Mouse (Mus musculus) CH12.LX (cell line): ENCODE results near the gene Mdfic. TPM values are rescaled to one million over a fixed set of nuclear protein-coding genes. Genes with fewer than 3 reads are reported as not detected.

Experiments used
- DNase-seq: peaks from one replicate; pipeline ENCODE4 v3.0.0-alpha.2; 2013; ENCODE audit errors: extremely low read depth
- H3K27ac ChIP-seq: 2 replicates; pipeline ENCODE4 v1.5.1; 2012; ENCODE audit warnings: low read depth, mild to moderate bottlenecking, control low read depth, moderate library complexity; ENCODE audit not compliant: insufficient read depth
- H3K27me3 ChIP-seq: replicated peaks from 2 replicates; pipeline ENCODE3; 2012; ENCODE audit warnings: inconsistent platforms
- H3K36me3 ChIP-seq, 2 experiments: replicated peaks in 1 of 2; 2 replicates each; pipeline versions ENCODE3 to v1.6.1; 2012; ENCODE audit warnings: inconsistent platforms in 1 of 2, low read length in 1 of 2, mild to moderate bottlenecking in 1 of 2, mixed read lengths in 1 of 2, moderate library complexity in 1 of 2; ENCODE audit not compliant: control insufficient read depth in 1 of 2, insufficient read depth in 1 of 2
- H3K4me1 ChIP-seq, 2 experiments: 2 replicates each; pipeline ENCODE4 v1.6.1; 2012; ENCODE audit warnings: inconsistent platforms in 1 of 2, moderate library complexity in 1 of 2; ENCODE audit not compliant: insufficient read depth in 2 of 2, control insufficient read depth in 1 of 2
- H3K4me2 ChIP-seq: 2 replicates; pipeline ENCODE4 v1.6.1; 2012; ENCODE audit warnings: low read depth, mild to moderate bottlenecking, control low read depth; ENCODE audit not compliant: poor library complexity, insufficient read depth, severe bottlenecking
- H3K4me3 ChIP-seq, 3 experiments: fragments of 150-350 bp in 1 of 3; sonication (generic) in 1 of 3; replicated peaks in 1 of 3; 2 replicates each; pipeline versions ENCODE3 to v1.5.1; 2011 to 2012; ENCODE audit warnings: low read depth in 2 of 3, low read length in 2 of 3, mild to moderate bottlenecking in 2 of 3, moderate library complexity in 2 of 3, control low read depth in 1 of 3, improper control_type of control experiment in 1 of 3, inconsistent platforms in 1 of 3, mixed read lengths in 1 of 3; ENCODE audit not compliant: poor library complexity in 1 of 3
- H3K79me2 ChIP-seq: replicated peaks from 2 replicates; pipeline ENCODE4 v1.6.1; 2012; ENCODE audit warnings: mild to moderate bottlenecking, moderate library complexity; ENCODE audit not compliant: control insufficient read depth, poor library complexity, insufficient read depth, severe bottlenecking; ENCODE audit errors: extremely low read depth
- H3K9ac ChIP-seq: 2 replicates; pipeline ENCODE4 v1.6.1; 2012; ENCODE audit warnings: low read depth, mild to moderate bottlenecking, control low read depth, moderate library complexity; ENCODE audit not compliant: insufficient read depth
- H3K9me3 ChIP-seq: replicated peaks from 2 replicates; pipeline ENCODE3; 2012; ENCODE audit warnings: low read length, inconsistent platforms, mixed read lengths
- BHLHE40 ChIP-seq: IDR thresholded peaks from 2 replicates; pipeline ENCODE4 v1.6.1; 2011; ENCODE audit warnings: mild to moderate bottlenecking, low read depth, low read length, improper control_type of control experiment
- CHD1 ChIP-seq: IDR thresholded peaks from 2 replicates; pipeline ENCODE4 v1.6.1; 2012; ENCODE audit warnings: low read depth, low read length, improper control_type of control experiment, inconsistent platforms
- CHD2 ChIP-seq: IDR thresholded peaks from 2 replicates; pipeline ENCODE4 v1.6.1; 2011; ENCODE audit warnings: low read length, improper control_type of control experiment
- CTCF ChIP-seq, 2 experiments: IDR thresholded peaks in 1 of 2; conservative IDR thresholded peaks in 1 of 2; 2 replicates each; pipeline ENCODE4 v1.5.1; 2011 to 2012; ENCODE audit warnings: low read depth in 2 of 2, low read length in 2 of 2, improper control_type of control experiment in 1 of 2, inconsistent platforms in 1 of 2, mild to moderate bottlenecking in 1 of 2, moderate library complexity in 1 of 2
- E2F4 ChIP-seq: IDR thresholded peaks from 2 replicates; pipeline ENCODE4 v1.6.1; 2011; ENCODE audit warnings: low read depth, low read length, improper control_type of control experiment; ENCODE audit not compliant: insufficient replicate concordance
- ELF1 ChIP-seq: IDR thresholded peaks from 2 replicates; pipeline ENCODE4 v1.6.1; 2014; ENCODE audit warnings: low read depth, mild to moderate bottlenecking, inconsistent platforms, low read length, improper control_type of control experiment
- EP300 ChIP-seq: IDR thresholded peaks from 2 replicates; pipeline ENCODE4 v1.6.1; 2011; ENCODE audit warnings: low read length, improper control_type of control experiment
- ETS1 ChIP-seq: conservative IDR thresholded peaks from 2 replicates; pipeline ENCODE4 v1.6.1; 2012; ENCODE audit warnings: low read depth, mild to moderate bottlenecking, inconsistent platforms, low read length, improper control_type of control experiment, moderate library complexity
- GABPA ChIP-seq: IDR thresholded peaks from 2 replicates; pipeline ENCODE4 v1.6.1; 2012; ENCODE audit warnings: low read depth, low read length, improper control_type of control experiment, inconsistent platforms; ENCODE audit not compliant: insufficient replicate concordance
- HCFC1 ChIP-seq: IDR thresholded peaks from 2 replicates; pipeline ENCODE4 v1.6.1; 2012; ENCODE audit warnings: low read depth, mild to moderate bottlenecking, inconsistent platforms, low read length, improper control_type of control experiment
- IRF4 ChIP-seq: IDR thresholded peaks from 2 replicates; pipeline ENCODE4 v1.6.1; 2014; ENCODE audit warnings: low read depth, mild to moderate bottlenecking, inconsistent platforms, low read length, improper control_type of control experiment
- JUN ChIP-seq: IDR thresholded peaks from 2 replicates; pipeline ENCODE4 v1.6.1; 2011; ENCODE audit warnings: low read depth, mild to moderate bottlenecking, low read length, improper control_type of control experiment, moderate library complexity; ENCODE audit not compliant: insufficient read depth
- JUND ChIP-seq: conservative IDR thresholded peaks from 2 replicates; pipeline ENCODE4 v1.6.1; 2011; ENCODE audit warnings: low read depth, low read length, improper control_type of control experiment
- KAT2A ChIP-seq: IDR thresholded peaks from 2 replicates; pipeline ENCODE4 v1.6.1; 2012; ENCODE audit warnings: low read length, improper control_type of control experiment, inconsistent platforms; ENCODE audit not compliant: insufficient replicate concordance
- MAFK ChIP-seq: IDR thresholded peaks from 2 replicates; pipeline ENCODE4 v1.6.1; 2011; ENCODE audit warnings: low read length, improper control_type of control experiment; ENCODE audit not compliant: insufficient replicate concordance
- MAX ChIP-seq: IDR thresholded peaks from 2 replicates; pipeline ENCODE4 v1.6.1; 2011; ENCODE audit warnings: low read length, improper control_type of control experiment
- MAZ ChIP-seq: IDR thresholded peaks from 2 replicates; pipeline ENCODE4 v1.6.1; 2012; ENCODE audit warnings: low read depth, mild to moderate bottlenecking, inconsistent platforms, low read length, improper control_type of control experiment, moderate library complexity
- MEF2A ChIP-seq: IDR thresholded peaks from 2 replicates; pipeline ENCODE4 v1.6.1; 2014; ENCODE audit warnings: low read depth, mild to moderate bottlenecking, inconsistent platforms, low read length, improper control_type of control experiment, borderline replicate concordance
- MXI1 ChIP-seq: IDR thresholded peaks from 2 replicates; pipeline ENCODE4 v1.6.1; 2011; ENCODE audit warnings: mild to moderate bottlenecking, low read depth, low read length, improper control_type of control experiment
- MYC ChIP-seq: IDR thresholded peaks from 2 replicates; pipeline ENCODE4 v1.6.1; 2011; ENCODE audit warnings: low read depth, mild to moderate bottlenecking, improper control_type of control experiment, low read length
- NELFE ChIP-seq: IDR thresholded peaks from 2 replicates; pipeline ENCODE4 v1.6.1; 2011; ENCODE audit warnings: low read depth, low read length, improper control_type of control experiment
- NRF1 ChIP-seq: IDR thresholded peaks from 2 replicates; pipeline ENCODE4 v1.6.1; 2014; ENCODE audit warnings: low read depth, mild to moderate bottlenecking, inconsistent platforms, low read length, improper control_type of control experiment, moderate library complexity
- PAX5 ChIP-seq: IDR thresholded peaks from 2 replicates; pipeline ENCODE4 v1.6.1; 2012; ENCODE audit warnings: low read length, inconsistent platforms, mixed read lengths
- POLR2A ChIP-seq: IDR thresholded peaks from 2 replicates; pipeline ENCODE4 v1.6.1; 2011; ENCODE audit warnings: low read depth, mild to moderate bottlenecking, improper control_type of control experiment, low read length
- POLR2AphosphoS2 ChIP-seq: IDR thresholded peaks from 2 replicates; pipeline ENCODE4 v1.6.1; 2011; ENCODE audit warnings: low read depth, low read length, improper control_type of control experiment
- RAD21 ChIP-seq: IDR thresholded peaks from 2 replicates; pipeline ENCODE4 v1.6.1; 2011; ENCODE audit warnings: low read depth, mild to moderate bottlenecking, low read length, improper control_type of control experiment, moderate library complexity
- RCOR1 ChIP-seq: conservative IDR thresholded peaks from 2 replicates; pipeline ENCODE4 v1.6.1; 2012; ENCODE audit warnings: low read depth, mild to moderate bottlenecking, inconsistent platforms, low read length, improper control_type of control experiment
- SIN3A ChIP-seq: IDR thresholded peaks from 2 replicates; pipeline ENCODE4 v1.6.1; 2012; ENCODE audit warnings: low read length, improper control_type of control experiment, inconsistent platforms
- SMC3 ChIP-seq: IDR thresholded peaks from 2 replicates; pipeline ENCODE4 v1.6.1; 2011; ENCODE audit warnings: low read depth, low read length, improper control_type of control experiment
- TBP ChIP-seq: conservative IDR thresholded peaks from 2 replicates; pipeline ENCODE4 v1.6.1; 2011; ENCODE audit warnings: low read depth, low read length, improper control_type of control experiment
- TCF12 ChIP-seq: IDR thresholded peaks from 2 replicates; pipeline ENCODE4 v1.6.1; 2014; ENCODE audit warnings: low read depth, mild to moderate bottlenecking, inconsistent platforms, low read length, improper control_type of control experiment
- UBTF ChIP-seq: IDR thresholded peaks from 2 replicates; pipeline ENCODE4 v1.6.1; 2012; ENCODE audit warnings: low read depth, mild to moderate bottlenecking, inconsistent platforms, low read length, improper control_type of control experiment, moderate library complexity
- USF1 ChIP-seq: IDR thresholded peaks from 2 replicates; pipeline ENCODE4 v1.6.1; 2014; ENCODE audit warnings: low read depth, mild to moderate bottlenecking, inconsistent platforms, low read length, improper control_type of control experiment
- USF2 ChIP-seq: conservative IDR thresholded peaks from 2 replicates; pipeline ENCODE4 v1.6.1; 2011; ENCODE audit warnings: low read depth, low read length, improper control_type of control experiment
- ZC3H11A ChIP-seq: IDR thresholded peaks from 2 replicates; pipeline ENCODE4 v1.6.1; 2012; ENCODE audit warnings: low read depth, mild to moderate bottlenecking, inconsistent platforms, low read length, improper control_type of control experiment
- ZKSCAN1 ChIP-seq: IDR thresholded peaks from 2 replicates; pipeline ENCODE4 v1.6.1; 2012; ENCODE audit warnings: low read depth, inconsistent platforms, low read length, improper control_type of control experiment, borderline replicate concordance
- ZMIZ1 ChIP-seq: IDR thresholded peaks from 2 replicates; pipeline ENCODE4 v1.6.1; 2012; ENCODE audit warnings: low read depth, mild to moderate bottlenecking, inconsistent platforms, low read length, improper control_type of control experiment
- ZNF384 ChIP-seq: IDR thresholded peaks from 2 replicates; pipeline ENCODE4 v1.6.1; 2012; ENCODE audit warnings: low read depth, low read length, improper control_type of control experiment, inconsistent platforms
- dilution Hi-C: fragments of 300-500 bp; cut with MboI; formaldehyde crosslinking; loops from 2 replicates; pipeline ENCODE4 v1.14.3; 2020; ENCODE audit warnings: low sequenced_read_pairs; ENCODE audit not compliant: extremely low pct_unique_long_range_greater_than_20kb, extremely low pct_ligation_motif_present
- in situ Hi-C: fragments of 300-500 bp; cut with MboI; formaldehyde crosslinking; loops from 3 replicates; pipeline ENCODE4 v1.14.3; 2019; ENCODE audit warnings: low sequenced_read_pairs, low pct_ligation_motif_present, low pct_unique_long_range_greater_than_20kb, mixed read lengths
- polyA plus RNA-seq: library from polyadenylated mRNA; unstranded; fragments of >175 nt; gene quantifications from 2 replicates; pipeline ENCODE4 v1.2.1, GENCODE M21; 2012; ENCODE audit warnings: low read depth; ENCODE audit not compliant: insufficient read length
- total RNA-seq, 2 experiments: library from RNA; depleted of rRNA; stranded (reverse); fragments of 300-350 nt in 1 of 2; fragments of >200 nt in 1 of 2; gene quantifications; 2 replicates each; pipeline ENCODE4 v1.2.3; 2012 to 2014

Gene Mdfic
- total and polyA plus RNA-seq, 3 experiments = 8.3 to 14.7 (median 14.1) TPM

- peak; percentile 90 for DNase-seq
- in situ Hi-C loops = no loop called here
- H3K27ac ChIP-seq = peak overlapping the region; percentile 98
Measured at GRCm38 (mm10) chr6:15841476-15842209, 121.2 kb downstream of the Mdfic start.

GRCm38 (mm10) chr6:15843295-15843694, 122.8 kb downstream of the Mdfic start:
- dilution Hi-C loops (no loop called here), in situ Hi-C loops (no loop called here)
- Histone ChIP-seq H3K79me2 (peaks cover 32% of the 10 kb centered on the region), H3K4me1 (peaks cover 7 to 32% of the 10 kb centered on the region in 2 experiments), H3K4me3 (peak overlapping the region; percentile 25 to 54 (median 42)), H3K9me3 (no peaks in the 10 kb centered on the region), H3K4me2 (peak overlapping the region; percentile 32; the same call in 1 of the 2 replicates), H3K36me3 (peaks cover 13 to 24% of the 10 kb centered on the region in 2 experiments), H3K27ac (peak overlapping the region; percentile 62; the same call in 1 of the 2 replicates), H3K9ac (peak overlapping the region; percentile 78), H3K27me3 (no peaks in the 10 kb centered on the region)
- DNase-seq = no peak
- TF ChIP-seq MAFK = no peak
- TF ChIP-seq HCFC1 = peak; percentile 10; the same call in 1 of the 2 replicates
- TF ChIP-seq CHD1 = peak; percentile 50; the same call in 1 of the 2 replicates
- peak; percentile 26; the same call in 1 of the 2 replicates for TF ChIP-seq ETS1
- TF ChIP-seq ELF1 = 0 out of 2 replicates have a peak, but pooled peaks have one; percentile 34
- TF ChIP-seq POLR2A = no peak
- TF ChIP-seq IRF4 = peak; percentile 49; the same call in 1 of the 2 replicates
- TF ChIP-seq ZC3H11A = no peak
- TF ChIP-seq ZMIZ1 = peak; percentile 54; the same call in 1 of the 2 replicates
- peak; percentile 44; the same call in 1 of the 2 replicates for TF ChIP-seq SIN3A
- TF ChIP-seq MAZ = 0 out of 2 replicates have a peak, but pooled peaks have one; percentile 37
- TF ChIP-seq PAX5 = no peak
- TF ChIP-seq ZNF384 = peak; percentile 32; the same call in 1 of the 2 replicates
- TF ChIP-seq USF1 = no peak
- TF ChIP-seq TCF12 = peak; percentile 51; the same call in 1 of the 2 replicates

More at GRCm38 (mm10) chr6:15841476-15842209, 121.2 kb downstream of the Mdfic start:
- peak overlapping the region; percentile 19 to 58 (median 35) for H3K4me3 ChIP-seq
- no peaks in the 10 kb centered on the region for H3K27me3 ChIP-seq
- TF ChIP-seq ZNF384 = peak; percentile 99
- TF ChIP-seq E2F4 = peak; percentile 73; the same call in 1 of the 2 replicates
- TF ChIP-seq POLR2AphosphoS2 = no peak
- TF ChIP-seq POLR2A = peak; percentile 42; the same call in 1 of the 2 replicates
- TF ChIP-seq TBP = peak; percentile 86
- peak; percentile 97 for TF ChIP-seq IRF4
- TF ChIP-seq RCOR1 = peak; percentile 93
- no peak for TF ChIP-seq KAT2A
- no peak; a peak in 1 of 4 replicates for TF ChIP-seq CTCF (conservative IDR thresholded peaks at IDR 0.05 in 1 of 2, IDR thresholded peaks at IDR 0.05 in 1 of 2; ENCODE audit: low read depth in 2 of 2, low read length in 2 of 2)
- peak; percentile 75 for TF ChIP-seq JUND
- TF ChIP-seq GABPA = no peak
- peak; percentile 97 for TF ChIP-seq TCF12
- no peak for TF ChIP-seq ZKSCAN1
- peak; percentile 9 for TF ChIP-seq RAD21
- TF ChIP-seq CHD1 = 0 out of 2 replicates have a peak, but pooled peaks have one; percentile 85
- peak; percentile 92 for TF ChIP-seq ETS1
- TF ChIP-seq BHLHE40 = peak; percentile 55
- 0 out of 2 replicates have a peak, but pooled peaks have one; percentile 30 for TF ChIP-seq MXI1
- TF ChIP-seq JUN = peak; percentile 72
- TF ChIP-seq NELFE = 0 out of 2 replicates have a peak, but pooled peaks have one; percentile 11
- TF ChIP-seq MEF2A = peak; percentile 88
- TF ChIP-seq EP300 = peak; percentile 100
- peak; percentile 82 for TF ChIP-seq MAFK
- TF ChIP-seq CHD2 = peak; percentile 84
- peak; percentile 60; the same call in 1 of the 2 replicates for TF ChIP-seq ELF1
- no peak for TF ChIP-seq ZMIZ1
- TF ChIP-seq USF2 = no peak
- TF ChIP-seq HCFC1 = peak; percentile 48
- TF ChIP-seq MYC = peak; percentile 92
- TF ChIP-seq NRF1 = no peak
- TF ChIP-seq MAX = peak; percentile 77
- TF ChIP-seq PAX5 = no peak
- peak; percentile 80 for TF ChIP-seq SIN3A
- TF ChIP-seq ZC3H11A = no peak
- 0 out of 2 replicates have a peak, but pooled peaks have one; percentile 11 for TF ChIP-seq MAZ
- no peak for TF ChIP-seq USF1
- TF ChIP-seq SMC3 = peak; percentile 28
- no peak for TF ChIP-seq UBTF
- H3K9ac ChIP-seq = peak overlapping the region; percentile 95
- peaks cover 32% of the 10 kb centered on the region for H3K79me2 ChIP-seq
- H3K36me3 ChIP-seq = peaks cover 23 to 38% of the 10 kb centered on the region in 2 experiments
- H3K4me1 ChIP-seq = peaks cover 7 to 28% of the 10 kb centered on the region in 2 experiments
- H3K9me3 ChIP-seq = no peaks in the 10 kb centered on the region
- dilution Hi-C loops = no loop called here
- peak overlapping the region; percentile 64 for H3K4me2 ChIP-seq
